Mouse (Mus musculus): Measurements from ENCODE around the gene Trex1.

DNA sequence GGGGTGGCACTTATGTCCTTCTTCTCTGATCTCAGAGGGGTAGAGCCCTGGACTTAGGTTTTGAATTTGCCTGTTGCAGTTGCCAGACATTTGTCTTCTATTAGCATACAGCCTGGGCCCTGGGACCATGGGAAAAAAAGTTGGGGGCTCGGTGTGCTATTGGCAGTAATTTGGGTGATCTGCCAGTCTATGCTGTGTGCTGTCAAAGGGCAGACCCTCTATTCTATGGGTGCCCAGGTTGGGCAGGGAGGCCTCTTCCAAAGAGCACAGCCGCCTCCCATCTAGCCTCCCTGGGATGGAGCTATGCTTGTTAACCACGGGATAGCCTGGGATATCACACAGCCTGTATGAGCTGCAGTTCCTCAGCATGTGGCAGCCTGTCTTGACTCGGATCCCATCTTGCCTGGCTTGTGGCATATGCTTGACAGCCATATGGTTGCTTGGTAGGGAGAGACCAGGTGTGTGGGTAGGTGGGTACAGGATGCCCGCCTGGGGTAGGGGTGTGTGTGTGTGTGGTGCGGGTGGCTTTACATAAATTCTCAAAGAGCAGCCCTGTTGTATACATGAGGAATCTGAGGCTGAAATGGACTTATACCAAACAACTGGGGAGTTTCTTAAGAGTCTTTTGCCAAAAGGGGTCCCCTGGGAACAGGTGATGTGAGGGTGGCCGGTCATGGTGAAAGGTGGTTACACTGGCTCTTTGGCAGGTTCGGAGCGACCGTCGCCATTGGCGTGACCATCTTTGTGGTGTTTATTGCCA, 4.1 kb downstream of the Trex1 start:
- no peak for TF ChIP-seq CTCF (IDR thresholded peaks at IDR 0.05; ENCODE audit: borderline replicate concordance, insufficient read depth, low read depth, low read length)
- TF ChIP-seq POLR2A (IDR thresholded peaks at IDR 0.05; ENCODE audit: borderline replicate concordance, insufficient read depth, low read length) = no peak

Measured in cerebellum, adult 2 months (tissue).